Mouse (Mus musculus): Measurements from ENCODE around the gene Sall2.

Sall2 gene

DNA sequence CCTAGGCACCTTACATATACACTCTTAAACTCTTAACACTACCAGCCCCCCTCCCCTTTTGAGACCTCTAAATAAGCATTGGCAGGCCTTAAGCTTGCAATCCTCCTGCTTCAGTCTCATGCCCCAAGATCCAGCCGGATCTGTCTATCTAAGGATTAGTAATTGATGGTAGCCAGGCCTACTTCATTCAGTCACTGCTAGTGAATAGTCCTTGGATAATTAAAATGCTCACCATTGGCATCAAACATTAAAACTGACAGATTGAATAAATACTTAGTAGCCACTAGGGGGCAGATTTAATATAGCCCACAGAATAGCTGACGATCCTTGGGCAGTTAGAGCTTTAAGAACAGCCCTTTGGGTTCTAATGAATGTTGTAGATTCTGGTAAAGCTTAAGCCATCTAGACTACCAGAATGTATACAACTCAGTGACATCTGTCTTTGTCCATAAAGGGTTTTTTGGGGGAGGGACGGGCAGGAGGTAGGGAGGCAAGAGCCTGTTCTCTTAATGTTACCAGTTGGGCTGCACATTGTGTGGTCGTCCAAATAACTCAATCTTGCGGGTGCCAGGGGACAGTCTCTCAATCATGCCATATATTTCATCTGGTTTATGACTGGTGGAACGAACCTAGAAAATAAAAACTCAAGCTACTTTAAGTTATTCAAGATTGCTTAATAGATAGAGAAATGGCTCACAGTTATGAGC, 32.9 kb downstream of the Sall2 start:
- no peak for DNase-seq

DNA sequence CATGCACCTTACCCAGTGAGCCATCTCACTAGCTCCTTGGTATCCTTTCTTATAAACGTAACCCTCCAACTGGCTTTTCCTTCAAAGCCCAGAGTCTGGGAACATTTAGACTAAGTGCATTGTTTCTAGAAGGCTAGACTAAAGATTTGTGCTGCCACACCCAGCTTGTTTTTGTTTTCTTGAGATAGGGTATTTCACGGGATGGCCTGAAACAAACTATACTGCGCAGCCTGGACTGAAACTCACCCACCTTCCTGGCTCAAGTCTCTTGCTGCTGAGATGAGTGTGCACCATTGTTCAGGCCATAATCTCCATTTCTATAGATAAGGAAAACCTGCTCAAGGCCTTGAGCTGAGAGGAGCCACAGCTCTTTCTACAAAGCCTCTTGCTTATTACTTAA, 44.4 kb downstream of the Sall2 start:
- no peak for DNase-seq

DNA sequence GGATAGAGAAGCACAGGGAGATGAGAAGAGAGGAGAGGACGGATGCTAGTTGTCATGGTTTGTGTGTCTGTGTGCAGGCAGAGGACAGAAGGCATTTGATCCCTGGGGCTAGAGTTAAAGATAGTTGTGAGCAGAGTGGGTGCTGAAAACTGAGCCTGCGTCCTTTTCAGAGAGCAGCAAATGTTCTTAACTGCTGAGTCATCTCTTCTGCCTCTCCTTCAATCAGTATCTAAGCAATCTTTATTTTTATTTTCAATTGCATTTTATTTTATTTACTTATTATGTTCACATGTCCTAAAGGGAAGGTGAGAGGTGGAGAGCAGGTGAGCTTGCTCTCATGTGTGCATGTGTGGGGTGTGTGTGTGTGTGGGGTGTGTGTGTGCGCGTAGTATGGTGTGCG, 44.9 kb downstream of the Sall2 start:
- DNase-seq, result no peak

DNA sequence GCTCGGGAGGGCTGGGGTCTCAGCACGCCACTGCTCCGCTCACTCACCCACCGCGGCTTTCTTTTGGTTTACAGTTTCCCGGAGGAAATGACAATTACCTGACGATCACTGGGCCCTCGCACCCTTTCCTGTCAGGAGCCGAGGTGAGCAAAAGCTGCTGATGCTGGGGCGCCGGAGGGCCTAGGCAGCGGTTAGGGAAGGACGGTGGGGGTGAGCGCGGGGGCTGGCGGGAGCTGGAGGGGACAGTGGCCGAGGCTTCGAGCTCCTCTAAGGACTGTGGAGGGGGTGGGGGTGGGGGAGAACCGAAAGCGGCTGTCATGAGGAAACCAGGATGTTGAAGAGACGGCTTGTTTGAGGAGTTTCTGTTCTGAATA, 48.8 kb downstream of the Sall2 start:
- no peak for DNase-seq

DNA sequence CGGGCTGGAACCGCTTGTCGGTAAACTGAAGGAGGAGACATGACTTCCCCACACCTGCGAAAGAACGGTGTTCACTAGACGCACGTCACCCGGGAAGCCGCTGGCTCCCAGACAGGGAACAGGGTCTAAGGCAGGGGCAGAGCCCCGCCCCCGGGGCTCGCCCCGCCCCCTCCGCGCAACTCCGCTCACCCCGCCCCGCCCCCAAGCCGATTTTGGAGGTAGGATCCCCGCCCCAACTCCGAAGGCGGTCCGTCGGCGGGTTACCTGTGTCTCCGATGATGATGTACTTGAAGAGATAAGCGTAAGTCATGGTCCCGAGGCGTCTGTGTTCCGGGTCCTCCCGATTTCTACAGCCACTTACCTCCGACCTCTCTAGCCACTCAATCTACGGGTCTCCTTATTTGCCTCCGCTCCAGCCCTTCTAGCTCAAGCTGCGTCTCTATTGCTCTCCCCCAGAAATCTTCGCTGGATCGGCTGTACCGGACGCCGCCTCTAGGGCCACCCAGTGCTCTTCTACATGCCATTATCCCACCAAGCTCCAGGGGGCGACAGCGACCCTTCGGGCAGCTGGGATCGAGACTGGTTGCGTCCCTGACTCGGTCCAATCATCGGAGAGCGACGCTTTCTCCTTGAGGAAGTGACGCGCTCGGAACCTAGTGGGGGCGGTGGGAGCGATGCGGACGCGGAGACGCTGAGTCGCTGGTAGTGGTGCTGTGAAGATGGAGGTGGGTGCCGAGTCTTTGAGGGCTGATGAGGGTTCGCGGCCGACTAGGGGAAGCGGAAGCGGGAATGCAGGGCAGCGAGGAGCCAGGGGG, 49.4 kb downstream of the Sall2 start, which contains the start of the genes Tox4 and Rab2b:
Gene Tox4, plus strand, starts transcription at position 215 of the 815 bp plus-strand sequence.
Gene Rab2b, minus strand, starts transcription at position 614 of the 815 bp plus-strand sequence.
- DNase-seq, result peak; percentile 97 to 99

DNA sequence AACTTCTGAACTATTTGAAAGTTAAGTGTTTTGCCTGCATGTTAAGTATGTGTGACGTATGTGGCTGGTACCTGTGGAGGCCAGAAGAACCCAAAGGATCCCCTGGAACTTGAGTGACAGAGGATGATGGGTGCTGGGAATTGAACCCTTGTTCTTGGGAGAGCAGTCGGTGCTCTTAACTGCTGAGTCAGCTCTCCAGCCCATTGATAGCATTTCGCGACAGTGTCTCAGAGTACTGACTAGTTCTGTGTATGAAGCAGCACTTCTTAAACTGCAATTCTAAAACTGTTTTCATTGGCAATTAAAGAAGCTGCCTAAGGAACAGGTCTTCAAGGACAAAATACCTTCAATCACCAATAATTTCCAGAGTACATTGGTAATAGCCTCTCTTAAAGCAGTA, 51.4 kb downstream of the Sall2 start:
- DNase-seq, result no peak

DNA sequence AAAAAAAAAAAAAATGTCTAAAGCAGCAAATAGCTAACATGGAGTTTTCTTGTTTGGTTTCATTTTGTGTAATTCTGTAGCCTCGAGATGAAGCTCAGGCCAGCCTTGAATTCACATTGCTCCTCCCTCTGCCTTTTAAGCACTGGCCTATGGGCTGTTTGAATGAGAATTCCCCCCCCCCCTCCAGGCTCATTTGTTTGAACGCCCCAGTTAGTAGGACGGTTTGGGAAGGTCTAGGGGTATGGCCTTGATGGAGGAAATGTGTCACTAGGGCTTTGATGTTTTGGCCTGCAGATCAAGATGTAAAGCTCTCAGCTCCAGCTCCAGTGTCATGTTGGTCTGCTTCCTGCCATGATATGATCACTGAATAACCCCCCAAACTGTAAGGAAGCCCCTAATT, 55.8 kb downstream of the Sall2 start:
- no peak for DNase-seq

All from cerebellum, adult 18-20 months (tissue).